Mouse (Mus musculus) spleen, postnatal 4 days (tissue): ENCODE measurements around the gene 1700020L24Rik.
A peak's percentile ranks its signal among the peaks of the same experiment; 100 is the strongest.

Source experiments
- DNase-seq, 2 experiments: peaks; one replicate each; pipeline ENCODE4 v3.0.0; 2022; ENCODE audit warnings: low spot score in 2 of 2

The 1700020L24Rik gene

DNA sequence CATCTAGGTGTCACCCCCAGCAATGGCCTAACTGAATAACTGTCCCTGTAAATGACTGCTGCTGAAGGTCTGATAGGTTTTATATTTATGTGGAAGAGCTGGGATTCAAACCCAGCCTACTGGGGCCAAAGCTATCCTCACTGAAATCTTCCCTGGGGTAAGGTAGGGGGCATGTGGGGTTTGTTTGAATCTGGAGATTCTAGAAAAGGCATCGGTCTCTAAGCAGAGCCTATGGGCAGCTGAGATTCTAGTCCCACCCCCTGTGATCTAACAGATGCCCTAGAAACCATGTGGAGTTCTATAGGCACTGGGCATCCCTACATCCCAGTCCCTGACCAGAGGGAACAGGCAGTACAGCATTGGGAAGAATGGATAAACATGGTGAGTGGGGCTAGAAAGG lies at the start of gene 1700020L24Rik:
Gene 1700020L24Rik (plus strand): TSS at position 301 of the 400 bp plus-strand sequence.
- no peak for DNase-seq

DNA sequence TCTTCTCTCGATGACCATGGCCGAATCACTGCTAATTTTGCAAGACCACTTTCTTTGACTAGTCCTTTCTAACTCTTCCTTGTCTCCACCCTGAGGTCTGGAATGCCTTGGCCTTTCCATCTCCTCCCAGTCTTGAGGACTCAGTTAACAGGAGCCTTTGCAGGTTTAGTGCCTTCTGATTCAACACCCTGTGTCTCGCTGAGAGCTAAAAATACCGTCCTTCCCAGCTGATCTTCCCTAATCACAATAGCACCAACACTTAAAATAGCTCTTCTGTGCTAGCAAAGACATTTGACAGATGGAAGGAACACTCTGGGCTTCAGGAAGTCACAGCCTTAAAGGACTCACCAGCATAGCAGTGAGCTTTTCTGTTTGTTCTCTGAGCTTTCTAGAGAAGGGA lies 44.4 kb upstream of the 1700020L24Rik start:
- no peak for DNase-seq

DNA sequence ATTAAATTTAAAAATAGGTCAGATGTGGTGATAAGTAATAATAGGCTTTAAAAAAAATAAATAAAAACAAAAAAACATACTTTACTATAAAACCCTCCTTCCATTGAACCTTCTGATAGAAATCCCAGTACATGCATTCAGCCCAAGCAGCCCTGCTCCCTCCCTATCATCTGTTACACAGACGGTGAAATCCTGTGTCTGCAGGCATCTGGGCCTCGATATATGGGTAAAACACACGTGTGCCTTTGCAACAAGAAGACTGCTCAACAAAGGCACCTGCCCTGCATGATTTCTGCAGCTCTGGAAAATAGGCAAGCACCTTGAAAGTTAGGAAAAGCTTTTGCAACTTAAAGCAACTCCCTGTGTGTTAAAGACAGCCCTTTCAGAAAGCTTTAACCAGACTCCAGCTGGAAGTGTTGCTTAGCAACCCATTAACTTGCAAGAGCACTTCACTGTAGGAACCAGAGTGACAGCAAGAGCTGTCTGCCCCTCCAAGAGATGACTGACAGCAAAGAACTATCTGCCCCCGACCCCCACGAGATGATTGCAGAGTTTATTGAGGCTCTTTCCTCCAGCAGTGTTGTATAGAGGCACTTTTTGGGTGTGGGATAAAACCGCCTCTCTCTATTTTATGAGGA lies 42.6 kb upstream of the 1700020L24Rik start:
- no peak for DNase-seq

DNA sequence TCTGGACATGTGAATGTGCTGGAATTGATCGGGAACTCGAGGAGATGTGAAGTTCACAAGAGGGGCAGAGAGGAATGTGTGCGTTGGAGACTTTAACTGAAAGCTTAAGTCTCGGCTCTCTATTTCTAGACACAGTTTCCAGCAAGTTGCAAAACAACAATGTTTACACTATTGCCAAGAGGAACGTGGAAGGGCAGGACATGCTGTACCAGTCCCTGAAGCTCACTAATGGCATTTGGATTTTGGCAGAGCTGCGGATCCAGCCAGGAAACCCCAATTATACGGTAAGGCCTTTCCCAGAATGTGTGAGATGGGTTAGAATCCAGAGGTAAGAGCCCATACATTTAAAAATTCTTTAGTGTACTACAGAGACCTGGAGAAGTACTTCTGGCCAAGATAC lies 39.9 kb upstream of the 1700020L24Rik start:
- DNase-seq, result no peak

DNA sequence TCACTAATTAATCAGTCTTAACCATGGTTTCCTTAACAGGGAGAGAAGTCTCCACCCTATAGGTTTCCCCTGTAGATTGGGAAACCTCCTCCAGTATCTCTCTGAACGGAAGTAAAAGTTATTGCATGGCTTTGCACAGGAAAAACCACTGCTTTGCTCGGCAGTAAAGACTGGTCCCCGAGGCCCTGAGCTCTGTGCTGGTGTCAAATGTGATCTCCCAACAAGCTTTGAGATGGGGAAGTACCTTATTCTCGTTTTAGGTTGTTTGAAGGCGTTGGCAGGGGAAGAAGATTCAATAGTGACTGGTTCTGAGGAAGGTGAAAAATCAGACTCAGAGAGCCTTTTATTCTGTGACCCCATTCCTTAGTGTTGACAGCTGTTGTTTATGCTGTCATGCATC lies 38.8 kb upstream of the 1700020L24Rik start:
- DNase-seq, result no peak

DNA sequence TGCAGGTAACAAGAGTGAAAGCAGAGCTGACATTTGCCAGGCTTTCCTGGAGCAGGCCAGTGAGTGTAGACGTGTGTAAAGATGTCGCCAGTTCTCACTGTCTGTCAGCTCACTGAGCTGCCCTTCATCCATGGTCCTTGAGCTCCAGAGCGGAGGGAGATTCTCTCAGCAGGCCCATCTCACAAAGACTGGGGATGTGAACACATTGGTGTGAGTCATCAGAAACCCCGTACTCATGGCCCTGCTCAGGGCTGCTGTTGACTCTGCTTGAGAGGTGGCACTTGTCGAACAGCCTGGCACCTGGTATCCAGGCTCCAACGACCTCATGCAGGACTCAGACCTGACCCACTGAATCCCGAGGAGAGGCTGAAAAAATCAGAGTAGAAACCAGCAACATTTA lies 33.7 kb upstream of the 1700020L24Rik start:
- no peak for DNase-seq

DNA sequence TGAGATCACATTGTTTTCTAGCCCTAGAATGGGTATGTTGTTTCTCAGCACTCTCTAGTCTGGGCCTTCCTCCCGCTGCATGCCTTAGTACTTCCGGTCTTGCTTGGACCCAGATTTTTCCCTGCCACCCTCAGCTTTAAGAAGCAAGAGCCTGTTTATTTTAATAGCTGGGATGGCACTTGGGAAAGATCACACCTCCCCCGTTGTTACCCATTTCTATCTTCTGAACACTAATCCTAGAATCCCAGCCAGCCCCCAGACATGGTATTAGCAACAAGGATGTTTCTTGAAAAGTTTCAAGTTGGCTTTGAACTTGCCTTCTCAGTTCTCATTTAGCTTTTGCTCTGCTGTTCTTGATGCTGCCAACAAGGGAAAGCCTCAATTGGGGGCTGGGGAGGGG lies 31.1 kb upstream of the 1700020L24Rik start:
- DNase-seq, result no peak

DNA sequence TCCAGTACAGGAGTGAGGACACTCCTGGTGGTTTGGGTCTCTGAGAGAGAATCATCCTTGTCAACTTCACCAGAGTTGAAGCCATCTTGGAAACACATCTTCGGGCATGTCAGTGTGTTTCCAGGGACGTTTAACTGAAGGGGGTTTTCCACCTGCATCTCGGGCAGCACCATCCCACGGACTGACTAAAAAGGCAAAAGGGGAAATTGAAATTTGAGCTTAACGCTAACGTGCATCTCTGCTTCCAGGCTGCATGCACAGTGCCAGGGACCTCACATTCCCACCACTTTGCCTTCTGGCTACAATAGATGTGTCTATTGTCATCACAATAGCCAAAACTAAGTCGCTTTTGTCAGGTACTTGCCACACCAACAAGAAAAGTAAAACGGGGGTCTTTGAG lies 29.2 kb upstream of the 1700020L24Rik start:
- no peak for DNase-seq

DNA sequence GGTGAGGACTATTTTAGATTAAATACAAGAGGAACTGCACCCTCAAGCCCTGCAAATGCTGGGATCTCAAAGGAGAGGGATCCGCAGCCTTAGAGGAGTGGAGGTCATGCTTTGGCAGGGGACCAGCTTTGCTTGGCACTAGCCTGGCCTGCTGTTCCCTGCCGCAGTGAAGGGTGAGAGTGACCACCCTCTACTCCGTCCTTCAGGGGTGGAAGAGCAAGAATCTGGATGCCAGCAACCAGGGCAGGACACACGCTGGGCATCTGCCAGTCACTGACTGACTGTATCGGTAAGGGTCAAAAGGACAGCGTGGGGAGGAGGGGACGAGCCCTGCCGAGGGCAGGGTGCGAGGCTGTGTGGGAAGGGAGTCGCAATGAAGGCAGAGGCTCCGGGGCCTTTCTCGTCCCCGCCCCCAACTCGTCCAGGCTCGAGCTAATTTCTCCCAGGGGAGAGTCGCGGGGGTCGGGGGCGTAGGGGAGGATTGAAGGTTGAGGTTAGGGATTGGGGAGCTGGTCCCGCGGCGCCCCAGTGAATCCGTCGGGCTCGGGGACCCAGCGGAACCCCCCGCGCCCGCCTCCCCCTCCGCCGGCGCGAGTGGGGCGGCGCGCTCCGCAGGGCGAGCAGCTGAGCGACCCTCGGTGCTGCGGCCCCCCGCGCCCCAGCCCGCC lies 28.3 kb upstream of the 1700020L24Rik start, which contains the start of gene Rasl10b:
Gene Rasl10b (plus strand): TSS at position 51 of the 668 bp plus-strand sequence.
- no peak for DNase-seq

DNA sequence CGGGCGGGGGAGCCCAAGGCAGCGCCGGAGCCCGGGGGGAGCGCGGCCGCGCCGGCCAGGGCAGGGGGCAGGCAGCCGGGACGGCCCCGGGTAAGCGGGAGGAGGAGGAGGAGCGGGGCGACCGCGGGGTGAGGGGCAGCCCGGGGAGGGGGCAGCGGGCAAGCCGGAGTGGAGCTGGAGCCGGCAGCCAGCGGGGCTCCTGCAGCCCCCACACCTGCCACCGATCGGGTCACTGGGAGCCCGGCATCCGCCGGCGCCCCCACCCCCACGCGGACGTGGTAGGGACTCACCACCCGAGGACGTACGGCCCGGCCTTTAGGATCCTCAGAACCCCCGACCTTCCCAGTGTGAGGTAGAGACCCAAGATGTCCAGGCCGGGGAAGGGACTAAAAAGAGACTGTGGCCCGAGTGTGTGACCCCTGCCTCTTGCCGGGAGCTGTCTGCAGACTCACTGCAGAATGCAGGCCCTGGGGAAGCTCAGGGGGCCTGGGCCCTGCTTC lies 27.6 kb upstream of the 1700020L24Rik start:
- DNase-seq, result no peak

DNA sequence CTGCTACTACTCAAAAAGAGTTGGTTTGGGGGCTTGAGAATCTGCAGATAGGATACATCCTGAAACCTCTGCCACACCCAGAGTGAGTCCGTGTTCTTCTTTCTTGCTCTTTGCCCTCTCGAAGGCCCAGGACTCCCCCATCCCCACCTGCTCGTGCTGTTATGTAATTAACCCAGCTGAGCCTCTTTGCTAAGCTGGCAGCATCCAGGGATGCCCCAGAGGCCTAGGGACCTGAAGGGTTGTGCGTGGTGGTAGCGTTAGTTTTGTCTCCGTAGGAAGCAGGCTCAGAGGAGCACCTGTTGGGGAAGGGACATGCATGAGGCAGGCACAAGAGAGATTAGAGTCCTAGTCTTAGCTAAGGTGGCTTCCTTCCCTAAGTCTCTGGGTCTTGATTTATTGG lies 27.0 kb upstream of the 1700020L24Rik start:
- DNase-seq, result no peak

DNA sequence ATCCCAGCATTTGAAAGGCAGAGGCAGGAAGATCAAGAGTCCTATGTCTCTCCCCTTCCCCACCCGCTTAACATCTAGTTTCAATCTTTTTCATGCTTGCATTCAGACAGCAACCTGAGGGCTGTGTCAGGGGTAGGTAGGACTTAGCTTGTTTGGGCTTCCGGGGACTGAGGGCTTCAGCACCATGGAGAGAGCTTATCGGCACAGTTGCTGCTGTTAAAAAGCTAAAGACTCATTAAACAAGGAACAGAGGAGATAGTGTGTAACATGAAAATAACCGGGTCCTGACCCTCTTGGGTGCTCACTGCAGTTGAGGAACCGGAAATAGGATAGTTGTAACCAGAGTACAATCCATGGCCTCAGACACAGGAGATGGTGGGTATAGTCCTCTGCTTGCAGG lies 20.4 kb upstream of the 1700020L24Rik start:
- DNase-seq, result peak in 1 of 2 experiments; percentile 40

DNA sequence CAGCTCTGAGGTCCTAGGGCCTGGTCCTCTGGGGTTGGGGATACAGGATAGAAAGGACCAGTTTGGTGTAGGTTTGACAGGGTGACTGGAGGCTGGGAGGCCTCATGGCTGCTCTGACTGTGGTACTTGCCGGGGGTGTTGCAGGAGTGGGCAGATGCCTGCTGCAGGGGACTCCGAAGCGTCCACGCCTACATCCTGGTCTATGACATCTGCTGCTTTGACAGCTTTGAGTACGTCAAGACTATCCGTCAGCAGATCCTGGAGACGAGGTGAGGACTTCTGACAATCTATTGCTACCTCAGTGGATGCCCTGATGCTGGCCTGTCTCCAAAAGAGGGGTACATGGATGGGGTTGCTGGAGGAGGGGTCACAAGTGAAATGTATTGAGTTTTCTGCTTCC lies 19.8 kb upstream of the 1700020L24Rik start:
- no peak for DNase-seq

DNA sequence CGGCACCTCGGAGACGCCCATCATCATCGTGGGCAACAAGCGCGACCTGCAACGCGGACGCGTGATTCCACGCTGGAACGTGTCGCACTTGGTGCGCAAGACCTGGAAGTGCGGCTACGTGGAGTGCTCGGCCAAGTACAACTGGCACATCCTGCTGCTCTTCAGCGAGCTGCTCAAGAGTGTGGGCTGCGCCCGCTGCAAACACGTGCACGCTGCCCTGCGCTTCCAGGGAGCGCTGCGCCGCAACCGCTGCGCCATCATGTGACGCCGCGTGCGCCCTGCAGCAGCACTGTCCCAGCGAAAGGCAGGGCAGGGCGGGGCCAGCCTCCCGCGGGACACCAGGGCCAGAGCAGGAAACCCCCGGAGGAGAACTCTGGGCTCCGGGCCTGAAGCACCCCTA lies 18.9 kb upstream of the 1700020L24Rik start:
- no peak for DNase-seq

DNA sequence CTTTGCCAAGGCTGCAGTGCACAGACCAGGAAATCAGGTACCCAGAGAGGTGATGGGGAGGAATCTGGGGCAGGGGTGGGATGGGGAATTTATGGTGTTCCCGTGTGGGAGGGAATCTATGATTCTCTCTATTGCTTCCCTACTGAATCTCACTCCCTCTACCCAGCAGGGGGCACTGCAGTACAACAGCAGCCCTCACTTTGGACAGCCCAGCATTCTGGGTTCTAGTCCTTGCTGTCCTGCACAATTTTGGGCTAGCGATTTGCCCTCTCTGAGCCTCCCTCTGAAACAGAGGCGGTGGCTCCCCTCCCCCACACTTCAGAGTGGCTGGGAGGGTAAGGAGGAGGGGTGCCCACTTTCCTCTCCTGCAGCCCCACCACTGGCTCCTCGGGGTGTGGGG lies 17.1 kb upstream of the 1700020L24Rik start:
- DNase-seq, result no peak

DNA sequence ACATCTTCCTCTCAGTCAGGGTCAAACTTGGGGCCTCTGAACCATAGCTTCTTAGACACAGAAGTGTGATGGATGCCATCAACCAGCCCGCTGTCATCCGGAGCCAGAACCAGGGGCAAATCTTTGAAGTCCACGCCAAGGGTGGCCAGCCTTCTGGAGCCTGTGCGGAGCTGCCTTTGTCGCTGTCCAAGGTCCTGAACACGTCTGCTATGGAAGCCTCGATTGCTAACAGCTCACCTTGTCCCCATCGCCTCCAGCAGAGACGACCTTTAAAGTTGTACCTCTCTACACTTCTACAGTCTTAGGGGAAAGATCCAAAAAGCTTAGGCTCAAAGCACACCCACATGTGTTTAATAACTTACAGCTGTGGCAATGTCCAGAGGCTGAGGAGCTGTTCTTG lies 16.2 kb upstream of the 1700020L24Rik start:
- DNase-seq, result peak; percentile 53 to 87

DNA sequence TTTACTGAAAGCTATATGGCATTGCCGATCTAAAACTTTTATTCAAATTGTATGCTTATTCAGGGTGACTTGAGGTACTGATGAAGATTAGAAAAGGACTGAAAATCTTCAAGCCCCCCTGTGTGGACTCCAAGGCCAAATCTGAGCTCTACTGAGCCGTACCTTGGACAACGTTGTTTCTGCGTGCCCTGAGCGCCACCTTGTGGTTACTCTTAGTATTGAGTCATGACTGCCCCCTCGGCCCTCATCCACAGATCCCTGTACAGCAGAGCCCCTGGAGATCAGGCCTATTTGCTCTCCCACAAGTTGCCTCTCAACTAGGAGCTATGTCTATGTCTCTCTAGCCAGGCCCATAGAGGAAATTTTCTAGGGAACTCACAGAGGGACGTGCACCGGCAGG lies 12.8 kb upstream of the 1700020L24Rik start:
- DNase-seq, result peak; percentile 70 to 89

DNA sequence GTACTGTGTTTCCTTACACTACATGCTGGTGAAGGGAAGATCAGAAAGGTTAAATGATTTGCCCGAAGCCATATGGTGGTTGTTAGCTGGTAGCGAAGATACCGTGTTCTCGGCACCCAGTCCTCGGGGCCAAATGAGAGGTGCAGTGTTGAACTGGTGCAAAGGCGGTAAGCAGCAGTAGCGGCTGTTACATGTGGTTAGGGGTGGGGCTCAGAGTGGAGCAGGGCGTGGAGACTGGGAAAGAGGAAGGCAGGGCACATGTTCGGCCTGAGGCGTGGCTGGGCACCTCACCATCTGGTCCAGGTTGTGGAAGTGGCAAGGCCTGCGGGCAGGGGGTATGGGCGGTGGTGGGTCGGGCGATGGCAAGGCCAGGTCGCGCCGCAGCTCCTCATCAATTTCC lies 10.5 kb upstream of the 1700020L24Rik start:
- DNase-seq, result no peak

DNA sequence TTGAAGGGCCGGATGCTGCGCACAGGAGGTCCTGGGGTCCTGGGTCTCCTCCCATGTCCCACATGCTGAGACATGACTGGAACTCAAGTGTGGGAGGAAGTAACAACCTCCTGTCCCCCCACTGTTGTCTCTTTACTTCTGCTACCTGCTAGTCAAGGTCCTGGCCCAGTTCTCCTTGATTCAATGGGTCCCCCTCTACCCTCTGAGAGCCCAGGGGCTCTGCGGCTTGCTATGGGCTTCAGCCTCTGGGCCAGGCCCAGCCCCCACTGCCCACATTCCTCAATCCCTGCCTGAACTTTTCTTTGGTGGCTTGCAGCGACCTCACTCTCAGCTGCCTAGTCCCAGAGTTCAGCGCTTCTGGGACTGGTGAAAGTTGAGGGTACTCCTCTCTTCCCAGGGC lies 8.1 kb upstream of the 1700020L24Rik start, which contains the start of gene Gas2l2:
Gene Gas2l2 (minus strand): TSS at position 101 of the 400 bp plus-strand sequence.
- DNase-seq, result no peak

DNA sequence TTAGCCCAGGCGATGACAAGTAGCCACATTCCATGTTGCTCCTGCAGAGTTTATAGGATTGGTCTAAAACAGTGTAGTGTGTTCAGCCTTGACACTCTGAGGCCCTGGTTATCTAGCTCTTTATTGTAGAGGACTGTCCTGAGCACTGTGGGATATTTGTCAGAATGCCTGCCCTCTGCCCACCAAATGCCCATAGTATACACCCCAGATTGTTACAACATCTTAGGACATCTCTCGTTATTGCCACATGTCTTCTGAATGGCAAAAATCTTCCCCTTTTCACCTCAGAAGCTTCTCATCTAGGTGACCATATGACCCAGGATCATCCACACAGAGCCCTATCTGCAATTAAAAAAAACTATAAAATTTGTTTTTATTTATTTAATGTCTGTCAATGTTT lies 4.9 kb upstream of the 1700020L24Rik start:
- no peak for DNase-seq

DNA sequence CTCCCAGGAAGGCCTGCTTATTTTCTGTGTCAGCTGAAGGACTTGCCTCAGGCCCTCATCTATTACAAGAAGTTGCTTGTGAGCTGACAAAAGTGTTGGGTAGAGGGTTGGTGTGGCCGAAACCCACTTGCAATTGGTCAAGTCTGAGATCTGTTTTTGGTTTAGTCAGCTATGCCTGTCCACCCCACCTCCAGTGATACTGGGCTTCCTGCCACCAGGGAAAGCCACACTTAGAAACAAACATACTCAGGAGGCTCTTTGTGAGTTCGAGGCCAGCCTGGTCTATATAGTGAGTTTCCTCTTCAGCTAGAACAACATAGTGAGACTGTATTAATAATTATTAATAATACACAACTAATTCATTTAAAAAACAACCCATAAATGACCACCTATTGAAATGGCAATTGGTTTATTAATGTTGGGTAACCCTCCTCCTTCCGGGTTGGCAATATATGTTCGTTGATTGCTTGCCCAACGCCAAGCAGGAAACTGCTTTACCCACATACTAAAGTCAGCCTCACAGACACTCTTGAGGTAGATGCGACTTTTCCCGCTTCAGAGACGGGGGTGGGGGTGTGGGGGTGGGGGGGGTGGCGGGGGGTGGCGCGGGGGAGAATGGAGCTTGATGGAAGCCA lies 2.1 kb downstream of the 1700020L24Rik start:
- DNase-seq, result no peak
